Mouse (Mus musculus): ENCODE measurements around the gene Scamp5. TPM values are rescaled to one million over a fixed set of nuclear protein-coding genes. Genes with fewer than 3 reads are reported as not detected.
A peak's percentile ranks its signal among the peaks of the same experiment; 100 is the strongest.
"Not testable (repeated sequence)": the region's sequence is repeated elsewhere in the genome, so short reads cannot be mapped to it uniquely, and the experiment has no call there.

Scamp5 gene
- polyA plus RNA-seq, 1 experiment from 2014 or later, result 3.1 TPM

DNA sequence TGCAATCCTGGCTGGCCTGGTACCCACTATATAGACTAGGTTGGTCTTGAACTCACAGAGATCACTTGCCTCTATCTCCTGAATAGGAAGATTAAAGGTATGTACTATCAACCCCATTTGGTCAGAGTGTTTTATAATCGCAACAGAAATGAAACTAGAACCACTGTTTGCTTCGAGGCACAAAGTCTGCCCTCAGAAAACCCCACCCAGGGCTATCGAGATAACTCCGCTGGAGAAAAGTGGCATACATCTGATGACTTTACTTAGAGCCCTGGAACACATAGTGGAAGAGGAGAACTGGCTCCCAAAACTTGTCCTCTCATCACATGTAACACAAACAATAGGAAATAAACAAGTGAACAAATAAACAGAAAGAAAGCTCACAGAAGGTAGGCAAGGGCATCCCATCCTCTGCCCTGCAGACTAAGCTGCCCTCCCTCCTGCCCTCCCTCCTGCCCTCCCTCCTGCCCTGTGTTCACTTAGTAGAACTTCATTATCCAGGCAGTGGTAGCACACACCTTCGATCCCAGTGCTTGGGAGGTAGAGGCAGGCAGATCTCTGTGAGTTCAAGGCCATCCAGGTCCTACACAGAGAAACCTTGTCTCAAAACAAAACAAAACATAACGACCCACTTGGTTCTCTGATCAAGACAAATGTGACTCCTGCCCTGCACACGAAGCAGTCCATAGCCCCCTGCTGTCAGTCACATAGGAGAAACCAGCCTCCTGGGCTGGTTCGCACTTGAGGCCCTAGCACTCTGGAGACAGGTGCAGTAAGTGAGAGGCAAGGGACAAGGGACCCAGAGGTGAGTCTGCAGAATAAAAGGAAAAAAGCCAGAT lies 15.0 kb downstream of the Scamp5 start:
- no peak for DNase-seq (ENCODE audit: low spot score)

DNA sequence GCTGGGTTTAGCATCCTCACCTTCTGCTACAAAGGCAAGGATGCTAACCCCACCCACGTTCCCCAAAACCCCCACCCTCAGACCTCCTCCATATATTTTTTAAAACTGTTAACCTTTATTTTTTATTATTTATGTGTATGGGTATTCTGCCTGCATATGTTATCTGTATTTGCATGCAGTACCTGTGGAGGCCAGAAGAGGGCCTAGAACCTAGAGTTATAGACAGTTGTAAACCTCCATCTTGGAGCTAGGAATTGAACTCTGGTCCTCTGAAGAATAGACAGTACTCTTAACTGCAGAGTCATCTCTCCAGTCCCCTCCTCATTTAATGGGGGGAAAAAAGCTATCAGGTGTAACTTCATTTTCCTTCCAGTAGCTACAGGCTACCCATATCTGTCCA lies 18.1 kb downstream of the Scamp5 start:
- DNase-seq (ENCODE audit: low spot score), result no peak

DNA sequence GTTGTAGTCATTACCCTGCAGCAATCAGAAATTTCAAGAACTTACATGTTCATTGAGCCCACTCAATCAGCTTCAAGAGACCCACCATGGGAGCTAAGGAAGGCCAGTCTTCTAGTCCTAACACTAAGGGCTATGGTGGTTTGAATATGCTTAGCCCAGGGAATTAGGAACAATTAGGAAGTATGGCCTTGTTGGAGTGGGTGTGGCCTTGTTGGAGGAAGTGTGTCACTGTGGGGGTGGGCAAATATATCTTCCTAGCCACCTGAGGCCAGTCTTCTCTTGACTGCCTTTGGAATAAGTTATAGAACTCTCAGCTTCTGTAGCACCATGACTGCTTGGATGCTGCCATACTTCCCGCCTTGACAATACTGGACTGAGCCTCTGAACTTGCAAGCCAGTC lies 27.2 kb downstream of the Scamp5 start:
- DNase-seq (ENCODE audit: low spot score), result no peak

DNA sequence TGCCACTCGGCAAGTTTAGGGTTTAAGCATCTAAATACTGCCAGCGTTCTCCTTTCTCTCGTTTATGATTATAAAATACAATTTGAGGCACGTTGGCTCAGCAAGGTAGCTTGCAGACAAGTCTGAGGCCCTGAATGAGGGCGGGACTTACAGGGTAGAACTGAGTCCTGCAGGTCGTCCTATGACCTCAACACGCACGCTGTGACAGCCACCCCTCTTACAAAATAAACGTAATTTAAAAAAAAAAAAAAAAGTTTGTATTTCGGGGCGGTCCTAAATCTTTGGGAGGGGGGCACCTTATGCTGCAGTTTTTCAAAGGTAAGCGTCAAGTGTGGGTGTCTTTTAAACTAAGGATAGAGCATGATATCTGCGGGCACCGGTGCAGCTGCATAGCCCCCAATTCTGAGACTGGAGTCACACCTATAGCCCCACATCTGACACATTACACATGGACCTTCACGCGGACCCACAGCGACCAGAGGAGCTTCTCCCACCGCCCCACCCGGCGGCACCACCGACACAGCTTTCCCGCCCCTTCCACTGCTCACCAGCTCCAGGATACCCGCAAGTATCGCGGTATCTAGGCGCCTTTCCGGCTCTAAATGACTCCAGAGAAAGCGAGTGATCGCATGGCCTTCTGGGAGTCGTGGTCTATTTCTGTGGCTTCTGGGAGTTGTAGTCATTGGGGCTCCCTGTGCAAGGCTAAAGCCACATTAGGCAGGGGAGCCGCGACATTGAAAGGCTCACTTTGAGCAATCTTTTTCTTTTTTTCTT lies 28.2 kb downstream of the Scamp5 start, which contains the start of gene Ppcdc:
Ppcdc (minus strand) TSS at position 603 of the 774 bp plus-strand sequence.
- DNase-seq (ENCODE audit: low spot score), result peak; percentile 97

DNA sequence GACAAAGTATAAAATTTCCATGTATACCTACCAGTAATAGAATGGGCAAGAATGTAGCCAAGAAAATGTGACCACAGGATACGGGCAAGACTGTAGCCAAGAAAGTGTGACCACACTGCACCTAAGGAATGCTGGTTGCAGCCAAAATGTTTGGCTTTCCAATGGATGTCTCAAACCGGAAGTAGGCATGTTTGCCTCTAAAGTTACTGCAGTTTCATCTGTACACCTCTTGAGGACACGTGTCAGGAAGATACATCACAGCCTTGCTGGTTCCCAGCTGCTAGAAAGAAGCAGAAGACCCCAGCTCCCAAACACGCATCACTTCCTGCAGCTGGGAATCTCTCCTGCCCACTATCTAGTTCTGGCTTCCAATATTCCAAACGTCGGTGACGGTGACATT lies 28.8 kb downstream of the Scamp5 start:
- peak; percentile 16 for DNase-seq (ENCODE audit: low spot score)

DNA sequence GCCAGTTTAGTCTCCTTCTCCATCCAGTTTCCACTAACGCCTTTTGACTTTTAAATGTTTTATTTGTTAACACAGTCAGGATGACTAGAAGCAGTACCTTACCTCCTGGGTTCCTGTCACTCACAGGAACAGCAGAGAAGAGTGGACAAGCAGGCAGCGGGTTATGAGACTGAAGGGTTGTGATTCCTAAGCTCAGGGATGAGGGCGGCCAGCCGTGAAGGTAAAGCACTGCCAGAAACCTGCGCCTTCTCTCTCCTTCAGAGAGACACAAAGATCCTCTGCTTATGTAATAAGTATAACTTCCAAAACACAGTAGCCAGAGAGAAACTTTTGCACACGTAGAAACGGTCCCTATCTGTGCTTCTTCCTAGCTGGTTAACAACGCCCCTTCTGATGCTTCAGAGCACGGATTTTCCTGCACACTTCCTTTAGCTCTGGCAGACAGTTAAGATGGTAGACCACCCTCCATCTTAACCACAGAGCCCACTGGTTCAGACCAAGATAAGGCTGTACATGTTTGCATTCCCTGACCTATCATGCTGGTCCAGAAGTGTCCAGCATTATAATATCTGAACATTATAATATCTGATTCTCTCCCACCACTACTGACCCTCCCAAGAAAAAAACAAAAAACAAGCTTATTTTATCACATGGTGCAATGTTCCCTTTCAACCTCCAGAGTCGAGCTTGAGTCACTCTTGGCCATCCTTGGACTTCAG lies 29.8 kb downstream of the Scamp5 start:
- no peak for DNase-seq (ENCODE audit: low spot score)

DNA sequence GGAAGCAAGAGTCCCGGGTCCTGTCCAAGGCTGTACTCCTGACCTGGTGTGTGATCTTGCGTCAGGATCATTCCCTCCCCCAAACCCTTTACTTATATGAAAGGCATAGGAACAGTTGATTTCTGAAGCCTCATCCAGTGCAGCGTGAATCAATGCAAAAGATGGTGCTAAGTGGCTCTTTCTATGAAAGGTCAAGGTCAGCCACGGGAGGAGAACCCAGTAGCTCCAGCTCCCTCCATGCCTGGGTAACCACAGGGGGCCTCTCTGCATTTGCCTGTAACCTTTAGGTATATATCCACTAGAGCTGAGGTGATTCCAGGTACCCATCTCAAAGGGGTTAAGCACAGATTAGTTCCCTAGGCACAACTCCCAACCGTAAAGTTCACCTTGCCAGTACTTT lies 31.7 kb downstream of the Scamp5 start:
- DNase-seq (ENCODE audit: low spot score), result no peak

DNA sequence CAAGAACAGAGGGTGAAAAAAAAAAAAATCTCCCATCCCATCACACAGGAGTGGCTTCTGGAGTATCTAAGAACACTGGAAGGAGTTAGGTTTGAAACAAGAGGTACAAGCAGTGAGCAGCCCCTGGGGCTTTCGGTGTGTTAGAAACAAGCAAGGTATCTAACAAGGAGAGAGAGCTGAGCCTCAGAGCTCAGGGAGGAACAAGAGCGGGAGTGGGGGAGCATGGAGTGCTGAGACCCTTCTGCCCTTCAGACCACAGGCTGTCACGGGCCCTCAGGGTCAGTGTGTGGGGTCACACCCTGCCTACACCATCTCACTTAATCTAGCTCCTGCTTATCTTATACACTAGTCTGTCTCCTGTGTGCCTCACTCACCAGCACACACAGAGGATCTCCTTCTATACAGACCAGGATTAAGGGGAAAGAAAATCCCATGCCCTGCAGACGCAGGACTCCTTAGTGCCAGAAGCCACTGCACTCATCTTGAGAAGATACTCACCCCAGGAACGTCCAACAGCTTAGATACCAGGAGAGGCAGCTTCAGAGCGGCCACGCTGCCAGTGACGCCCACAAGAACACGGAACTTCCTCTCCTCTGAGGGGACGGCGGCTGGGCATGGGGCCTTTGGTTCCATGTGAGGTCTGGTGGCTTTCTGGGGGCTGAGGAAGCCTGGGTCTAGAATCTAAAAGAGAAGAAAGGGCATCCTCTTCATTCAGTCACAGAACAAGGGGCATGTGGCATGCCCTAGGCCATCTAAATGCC lies 33.3 kb downstream of the Scamp5 start:
- no peak for DNase-seq (ENCODE audit: low spot score)

DNA sequence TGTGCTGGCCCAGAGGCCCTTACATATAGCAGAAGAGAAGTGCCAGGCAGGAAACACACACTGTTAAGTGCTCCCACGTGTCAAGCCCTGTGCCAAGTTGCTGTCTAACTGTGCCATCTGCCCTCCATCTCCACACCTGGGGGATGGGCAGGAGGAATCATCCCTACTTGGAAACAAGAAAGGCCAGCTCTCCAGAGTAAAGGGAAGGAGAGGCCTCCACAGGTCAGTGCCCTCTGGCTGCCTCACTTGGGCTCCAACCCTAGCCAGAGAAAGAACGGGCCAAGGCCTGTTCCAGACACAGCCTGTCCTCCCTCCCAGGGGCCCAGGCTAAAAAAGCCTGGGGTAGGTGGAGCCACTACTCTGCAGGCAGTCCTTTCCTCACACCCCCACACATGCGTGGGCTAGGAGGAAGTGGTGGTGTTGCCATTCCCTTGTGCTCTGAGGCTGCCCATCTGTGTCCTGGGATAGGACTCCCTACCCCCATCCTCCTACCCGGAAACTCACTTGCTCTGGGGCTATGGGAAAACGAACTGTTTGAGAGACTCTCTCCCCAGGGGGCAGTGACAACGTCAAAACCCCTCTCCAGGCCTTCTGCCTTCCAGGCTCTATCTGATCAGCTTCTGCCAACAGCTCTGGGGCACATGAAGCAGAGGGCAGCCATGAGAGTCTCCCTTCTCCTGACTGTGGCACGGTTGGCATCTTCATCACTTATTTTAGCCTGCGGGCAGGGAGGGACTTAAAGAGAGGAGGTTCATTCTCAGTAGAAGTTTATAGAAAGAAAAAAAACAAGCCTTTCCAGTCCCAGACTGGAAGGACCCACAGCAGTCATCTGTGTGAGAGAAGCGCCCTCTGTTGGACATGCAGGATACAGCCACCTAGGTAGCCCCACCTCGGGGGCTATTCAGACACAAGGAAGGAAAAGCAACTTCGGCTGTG lies 34.5 kb downstream of the Scamp5 start:
- peak; percentile 88 for DNase-seq (ENCODE audit: low spot score)

DNA sequence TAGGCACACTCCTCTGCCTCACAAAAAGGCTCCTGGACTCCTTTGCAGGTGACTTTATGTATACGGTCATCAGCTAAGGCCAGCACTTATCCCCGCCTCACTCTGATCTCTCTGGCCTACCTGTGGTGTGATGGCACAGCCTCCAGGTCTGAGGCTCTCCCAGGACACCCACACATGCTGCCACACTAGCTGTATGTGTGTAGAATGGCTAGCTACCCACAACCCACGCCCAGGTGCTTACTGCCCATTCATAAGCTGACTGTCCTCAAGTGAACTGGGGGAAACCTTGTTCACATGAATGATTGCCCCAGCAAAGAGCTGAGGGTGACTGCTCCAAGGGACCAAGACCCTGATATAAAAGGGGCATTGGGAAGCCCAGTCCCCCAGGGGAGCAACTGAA lies 35.4 kb downstream of the Scamp5 start:
- no peak for DNase-seq (ENCODE audit: low spot score)

DNA sequence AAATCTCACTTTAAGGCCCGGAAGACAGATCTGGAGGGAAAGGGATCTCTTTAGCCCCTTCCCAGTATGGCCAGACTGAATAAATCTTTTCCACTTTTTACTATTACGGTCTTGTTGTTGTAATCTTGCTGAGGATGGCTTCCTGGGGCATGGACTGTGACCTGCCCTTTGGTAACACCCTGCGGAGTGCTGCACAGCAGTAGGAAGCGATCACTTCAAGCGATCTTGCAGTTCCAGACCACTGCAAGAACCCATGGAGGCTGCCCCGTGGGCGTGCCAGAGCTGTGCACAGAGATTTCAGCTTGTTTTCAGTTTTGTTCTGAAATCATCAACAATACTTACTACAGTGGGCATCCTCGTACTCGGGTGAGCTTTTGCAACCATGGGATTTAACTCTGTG lies 36.7 kb downstream of the Scamp5 start:
- no peak for DNase-seq (ENCODE audit: low spot score)

DNA sequence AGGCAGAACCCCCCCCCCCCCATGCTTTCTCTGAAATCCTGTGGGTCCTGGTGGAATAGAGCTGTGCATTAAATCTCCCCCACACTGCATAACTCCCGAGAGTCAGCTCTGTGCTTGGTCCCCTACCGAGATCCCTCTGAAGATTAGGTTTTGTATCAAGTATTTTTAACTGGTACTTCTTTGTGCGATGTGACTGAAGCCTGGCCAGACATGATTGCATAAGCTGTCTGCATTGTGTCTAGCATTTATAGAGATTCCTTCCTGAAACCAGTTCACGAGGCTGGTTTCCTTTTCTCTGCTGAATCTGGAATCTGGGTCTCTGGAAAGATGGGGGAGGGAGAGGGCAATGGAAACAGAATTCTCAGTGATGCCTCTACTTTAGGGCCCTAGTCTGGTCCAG lies 39.5 kb downstream of the Scamp5 start:
- no peak for DNase-seq (ENCODE audit: low spot score)

DNA sequence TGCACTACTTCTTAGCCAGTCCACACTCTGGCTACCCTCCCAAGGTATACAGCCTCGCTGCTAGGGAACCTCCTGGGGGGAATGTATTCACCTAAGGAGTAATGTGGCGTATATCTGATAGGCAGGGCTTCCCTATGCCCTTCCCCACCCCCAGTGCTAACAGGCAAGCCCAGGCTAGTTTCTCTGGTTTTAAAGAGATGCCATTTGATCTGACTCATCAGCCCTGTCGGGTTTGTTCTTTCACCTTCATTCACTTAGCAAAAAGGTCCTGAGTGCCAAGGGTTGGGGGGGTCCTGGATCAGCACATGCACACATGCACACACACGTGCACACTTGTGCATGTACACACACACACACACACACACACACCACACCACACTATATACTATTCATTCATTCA lies 39.9 kb downstream of the Scamp5 start:
- DNase-seq (ENCODE audit: low spot score), result no peak

DNA sequence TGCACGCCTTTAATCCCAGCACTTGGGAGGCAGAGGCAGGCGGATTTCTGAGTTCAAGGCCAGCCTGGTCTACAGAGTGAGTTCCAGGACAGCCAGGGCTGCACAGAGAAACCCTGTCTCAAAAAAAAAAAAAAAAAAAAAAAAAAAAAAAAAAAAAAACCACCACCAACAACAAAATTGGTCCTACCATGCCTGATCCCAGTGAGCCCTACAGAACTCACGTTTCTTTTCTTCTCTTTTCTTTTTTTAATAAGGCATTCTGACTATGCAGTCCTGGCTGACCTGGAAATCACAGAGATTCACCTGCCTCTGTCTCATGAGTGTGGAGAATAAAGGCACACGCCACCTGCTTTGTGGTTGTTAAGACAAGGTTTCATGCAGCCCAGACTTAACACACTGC lies 40.7 kb downstream of the Scamp5 start:
- not testable (repeated sequence) for DNase-seq (ENCODE audit: low spot score)

DNA sequence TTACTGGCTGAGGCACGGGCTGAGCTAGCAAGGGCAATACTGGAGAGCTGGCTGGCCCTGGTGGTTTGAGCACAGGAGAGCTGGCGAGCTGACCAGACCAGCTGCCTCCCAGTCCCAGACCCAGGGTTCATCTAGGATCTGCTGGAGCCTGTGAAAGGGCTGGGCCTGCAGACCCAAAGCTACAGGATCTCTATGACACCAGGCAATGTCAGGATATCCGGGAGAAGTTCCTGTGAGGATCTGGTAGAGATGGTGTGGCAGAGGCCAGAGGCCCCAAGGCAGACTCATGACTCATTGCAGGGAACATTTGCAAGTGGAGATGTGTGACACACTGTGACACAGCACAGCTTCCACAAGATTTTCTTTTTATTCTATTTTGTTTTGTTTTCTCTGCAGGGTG lies 42.7 kb downstream of the Scamp5 start:
- no peak for DNase-seq (ENCODE audit: low spot score)

DNA sequence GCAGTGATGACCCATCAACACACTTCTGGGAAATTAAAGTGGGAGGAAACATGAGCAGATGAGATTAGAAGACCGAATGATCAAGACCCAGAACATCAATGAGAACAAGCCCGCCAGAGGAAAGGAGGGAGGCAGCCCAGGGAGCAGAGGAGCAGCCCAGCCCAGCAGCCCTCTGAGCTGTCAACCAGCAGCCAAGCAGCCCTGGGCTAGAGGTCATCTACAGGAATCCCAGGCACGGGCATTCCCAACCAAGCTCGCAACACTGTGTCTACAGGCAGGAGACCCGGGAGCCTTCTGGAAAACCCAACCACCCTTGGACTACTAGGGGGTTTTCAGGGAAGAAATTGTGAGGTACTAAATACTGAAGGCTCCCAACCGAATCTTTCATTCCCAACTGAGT lies 43.8 kb downstream of the Scamp5 start:
- no peak for DNase-seq (ENCODE audit: low spot score)

DNA sequence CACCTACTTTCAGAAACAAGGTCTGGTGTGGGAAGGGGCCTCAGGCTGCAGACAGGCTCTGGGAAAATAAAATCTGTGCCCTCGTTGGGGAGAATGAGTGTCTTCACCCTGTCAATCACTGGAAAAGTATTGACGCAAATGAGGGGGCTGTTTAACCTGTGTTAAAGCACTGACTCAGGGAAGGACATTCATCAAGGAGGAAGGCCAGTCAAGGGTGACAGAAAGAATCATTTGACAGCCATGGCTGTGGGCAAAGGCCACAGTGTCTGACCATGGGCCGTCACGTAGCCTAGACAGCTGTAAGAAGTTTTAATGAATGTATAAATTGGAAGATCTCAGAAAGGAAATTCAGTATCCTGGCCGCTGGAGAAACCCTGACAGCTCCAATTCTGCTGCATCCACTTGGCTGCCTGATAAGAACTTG lies 46.2 kb downstream of the Scamp5 start:
- no peak for DNase-seq (ENCODE audit: low spot score)

DNA sequence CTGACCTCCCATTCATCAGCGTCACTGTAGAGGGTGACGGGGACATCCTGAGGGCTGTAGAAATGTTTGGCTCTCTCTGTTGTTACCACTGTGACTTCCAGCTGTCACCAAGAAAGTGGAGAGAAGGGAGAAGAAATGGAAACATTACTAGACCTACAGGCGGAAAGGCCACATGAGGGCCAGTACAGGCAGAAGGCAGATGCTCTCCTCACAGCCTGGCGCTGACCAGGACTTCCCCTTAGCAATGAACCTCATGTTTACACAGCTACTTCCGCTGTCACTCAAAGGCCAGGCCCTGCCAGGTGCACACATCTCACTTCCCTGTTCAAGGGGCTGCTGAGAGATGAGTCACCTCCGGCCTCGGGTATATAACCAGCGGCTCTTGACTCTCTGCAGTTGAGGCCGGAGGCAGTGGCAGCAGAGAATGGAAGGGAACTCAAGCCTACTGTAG lies 46.7 kb downstream of the Scamp5 start:
- DNase-seq (ENCODE audit: low spot score), result peak; percentile 91

DNA sequence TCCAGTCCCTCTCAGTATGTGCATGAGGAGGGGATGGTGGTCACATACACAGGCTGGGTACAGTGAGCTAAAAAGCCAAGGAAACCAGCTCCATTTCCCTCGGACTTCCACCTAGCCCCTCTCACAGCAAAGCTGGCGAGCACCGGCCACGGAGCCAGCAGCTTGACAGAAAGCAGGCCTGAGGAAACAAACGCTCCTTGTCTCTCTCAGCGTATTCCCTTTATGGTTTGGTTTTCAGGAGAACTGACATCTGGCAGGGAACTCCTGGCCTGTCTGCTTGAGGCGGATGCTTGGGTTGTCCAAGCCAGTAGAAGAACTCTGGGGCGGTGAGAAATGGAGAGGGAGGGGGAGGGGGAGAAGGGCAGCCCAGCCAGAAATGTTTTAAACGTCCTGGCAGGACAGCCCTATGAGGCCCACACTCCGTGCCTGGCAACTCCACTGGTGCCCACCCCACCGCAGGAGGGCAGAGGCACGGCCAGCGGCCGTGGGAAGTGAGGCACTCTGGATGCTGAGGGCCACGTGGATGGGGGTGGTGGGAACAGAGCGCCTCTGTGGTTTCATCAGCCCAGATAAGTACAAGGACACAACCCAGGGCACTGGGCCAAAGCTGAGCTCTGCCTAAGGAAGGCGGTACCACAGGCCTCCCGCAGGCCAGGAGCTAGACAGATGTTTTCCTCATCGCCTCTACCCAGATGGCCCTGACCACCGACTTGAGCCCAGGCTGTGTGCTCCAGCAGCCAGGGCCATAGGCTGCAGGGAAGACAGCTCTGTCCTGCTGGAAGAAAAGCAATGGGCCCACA lies 47.3 kb downstream of the Scamp5 start:
- DNase-seq (ENCODE audit: low spot score), result peak; percentile 37
